Mouse (Mus musculus): Measurements from ENCODE around the gene Lipa. TPM values are rescaled to one million over a fixed set of nuclear protein-coding genes. Genes with fewer than 3 reads are reported as not detected.

Lipa gene
- total RNA-seq, 2 experiments from 2014 or later = 118 to 120 TPM

DNA sequence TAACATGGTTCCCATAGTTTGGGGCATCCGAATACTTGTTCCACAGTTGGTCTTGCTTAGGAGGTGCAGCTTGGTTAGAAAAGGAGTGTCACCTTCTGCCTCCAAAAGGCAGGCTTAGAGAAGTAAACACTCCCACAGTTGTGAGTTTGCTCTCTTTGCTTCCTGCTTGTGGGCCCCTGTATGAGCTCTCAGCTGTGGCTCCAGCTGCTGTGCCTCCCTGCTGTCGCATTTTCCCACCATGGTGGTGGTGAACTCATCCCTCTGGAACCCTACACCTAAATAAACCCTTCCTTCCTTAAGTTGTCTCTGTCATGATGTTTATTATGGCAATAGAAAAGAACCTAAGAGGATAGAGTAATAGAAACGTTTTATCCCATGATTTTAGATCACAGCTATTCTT, 58.5 kb downstream of the Lipa start:
- DNase-seq (ENCODE audit: low spot score in 2 of 2) = no peak

DNA sequence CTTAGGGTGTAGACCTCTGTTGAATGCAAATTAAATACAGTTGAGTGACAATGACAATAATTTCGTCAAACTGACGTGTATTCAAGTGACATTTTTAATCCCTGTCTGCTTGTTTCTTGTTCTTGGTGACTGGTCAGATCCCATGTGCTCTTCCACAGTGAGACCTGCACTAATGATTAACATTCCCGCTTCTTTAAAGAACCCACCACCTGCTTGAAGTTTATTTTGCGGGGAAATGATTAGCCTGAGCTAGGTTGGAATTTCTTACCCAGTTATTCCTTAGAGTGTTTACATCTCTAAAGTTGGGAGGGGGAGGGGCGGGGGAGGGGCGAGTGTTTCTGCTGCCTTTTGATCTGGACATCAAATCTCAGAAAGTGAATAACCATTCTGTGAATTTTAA, 59.1 kb downstream of the Lipa start:
- no peak for DNase-seq (ENCODE audit: low spot score in 2 of 2)

DNA sequence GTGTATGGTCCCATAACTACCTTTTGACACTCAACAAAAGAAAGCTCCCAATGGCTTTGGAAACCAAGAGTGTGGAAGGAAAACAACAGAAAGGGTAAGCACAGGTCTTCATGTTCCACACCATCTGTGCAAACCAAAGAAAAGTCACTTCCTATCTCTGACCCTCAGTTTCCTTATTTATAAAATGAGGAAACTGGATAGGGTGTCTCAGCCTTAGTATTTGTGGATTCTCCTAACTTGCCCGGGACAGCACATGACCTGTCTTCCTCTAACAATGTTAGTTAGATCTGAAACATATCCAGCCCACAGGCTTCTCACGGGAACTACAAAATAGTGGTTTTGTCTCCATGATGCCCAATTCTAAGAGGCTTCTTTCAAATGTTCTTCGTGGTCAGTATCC, 62.8 kb downstream of the Lipa start:
- no peak for DNase-seq (ENCODE audit: low spot score in 2 of 2)

DNA sequence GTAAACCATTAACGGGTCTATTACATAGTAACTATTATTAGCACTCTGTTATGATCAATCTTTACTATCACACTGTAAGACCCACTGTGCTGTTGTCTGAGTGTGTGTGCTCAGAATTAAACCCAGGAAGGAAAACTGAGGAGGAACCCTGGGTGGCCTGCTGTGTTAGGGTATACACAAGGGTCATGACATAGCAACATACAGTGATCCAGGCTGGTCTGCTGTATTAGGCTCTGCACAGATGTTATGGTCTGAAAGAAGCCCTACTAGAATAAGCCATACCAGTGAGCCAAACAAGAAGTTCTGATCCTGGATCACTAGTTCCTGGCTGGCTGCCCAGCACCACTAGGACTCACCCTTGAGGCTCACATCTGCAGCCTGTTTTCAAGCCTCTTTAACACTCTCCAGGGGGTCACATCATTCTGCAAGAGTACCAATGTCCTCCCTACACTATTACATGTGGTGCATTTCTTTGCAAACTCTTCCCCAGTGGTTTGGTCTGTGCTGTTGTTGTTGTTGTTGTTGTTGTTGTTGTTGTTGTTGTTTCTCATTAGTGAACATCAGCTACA, 65.7 kb downstream of the Lipa start:
- no peak for DNase-seq (ENCODE audit: low spot score in 2 of 2)

DNA sequence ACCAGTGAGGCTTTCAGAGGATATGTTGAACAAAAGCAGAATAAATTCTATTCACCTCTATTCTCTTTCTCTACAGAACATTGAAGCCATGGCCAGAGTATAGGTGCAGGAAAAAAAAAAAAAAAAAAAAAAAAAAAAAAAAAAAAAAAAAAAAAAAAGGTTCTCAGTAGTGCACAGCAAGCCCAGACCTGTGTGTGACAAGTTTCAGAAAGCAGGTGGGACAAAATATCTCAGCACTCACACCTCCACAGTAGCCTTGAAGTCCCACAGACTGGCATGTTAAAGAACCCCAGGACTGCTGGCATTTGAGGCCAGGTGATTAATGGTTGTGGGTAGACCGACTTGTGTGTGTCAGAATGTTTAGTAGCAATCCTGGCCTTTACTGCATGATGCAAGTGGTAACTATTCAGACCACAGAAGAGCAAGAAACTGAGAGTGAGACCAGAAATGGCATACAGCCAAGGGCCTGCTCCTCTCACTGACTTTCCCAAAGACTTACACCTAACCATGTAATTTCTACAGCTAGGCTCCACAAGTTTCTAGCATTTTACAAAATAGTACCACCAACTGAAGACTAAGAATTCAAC, 76.4 kb downstream of the Lipa start:
- DNase-seq (ENCODE audit: low spot score in 2 of 2) = no peak

DNA sequence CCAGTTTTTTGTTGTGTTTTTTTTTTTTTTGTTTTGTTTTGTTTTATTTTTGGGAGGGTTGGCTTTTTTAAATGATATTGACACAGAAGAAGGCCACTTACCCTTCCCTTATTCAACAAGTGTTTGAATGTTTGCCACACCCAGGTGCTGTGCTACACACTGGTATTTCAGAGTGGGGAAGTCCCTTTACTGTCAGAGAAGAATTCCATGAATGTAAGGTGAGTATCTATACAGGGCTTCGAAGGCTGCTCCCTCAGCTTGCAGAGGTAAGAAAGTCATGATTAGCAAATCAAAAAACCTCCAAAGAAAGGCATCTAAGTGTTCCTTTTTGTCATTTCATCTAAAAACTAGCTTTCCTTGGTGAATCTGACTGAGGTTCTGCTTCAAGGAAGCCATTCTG, 78.4 kb downstream of the Lipa start:
- DNase-seq (ENCODE audit: low spot score in 2 of 2) = no peak

DNA sequence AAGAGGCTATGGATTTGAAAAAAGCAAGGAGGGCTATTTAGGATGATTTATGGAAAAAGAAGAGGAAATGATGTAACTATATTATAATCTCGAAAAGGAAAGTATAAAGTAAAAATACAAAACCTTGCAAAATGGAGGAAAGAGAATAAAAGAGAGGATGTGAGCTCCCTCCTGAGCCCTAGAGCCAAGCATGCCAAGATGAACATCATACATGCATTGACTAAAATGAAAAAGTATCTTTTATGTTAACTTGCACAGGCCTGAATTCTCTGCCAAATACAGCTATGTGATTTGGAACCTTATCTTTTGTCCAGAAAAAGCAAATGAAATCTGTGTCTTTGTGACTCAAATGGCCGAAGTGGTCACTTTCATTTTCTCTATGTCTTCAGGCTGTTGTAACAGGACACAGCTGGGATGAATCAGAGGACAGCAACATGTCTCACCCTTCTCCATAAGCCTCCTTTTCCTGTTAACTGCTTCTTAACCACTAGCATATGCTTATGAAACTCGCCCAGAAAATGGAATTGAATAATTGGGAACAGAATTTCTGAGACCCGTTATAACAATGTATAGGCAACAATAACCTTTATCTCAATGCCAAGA, 81.8 kb downstream of the Lipa start:
- DNase-seq (ENCODE audit: low spot score in 2 of 2) = no peak

GRCm38 (mm10) chr19:34444785-34445184, 82.5 kb downstream of the Lipa start:
- DNase-seq (ENCODE audit: low spot score in 2 of 2) = no peak

Other genes starting within 250 kb of the Lipa start
- gene Fas, start 236.8 kb downstream of the Lipa start, total RNA-seq (2021) = 1 to 10 TPM; 5.1 to 9.9 TPM
- not detected for gene Ch25h, start 52.3 kb downstream of the Lipa start, total RNA-seq (2021)
- 1 to 10 TPM; 4.2 to 5.5 TPM for gene Ifit2, start 23.2 kb upstream of the Lipa start, total RNA-seq (2021)
- gene Ifit3, start 56.1 kb upstream of the Lipa start, total RNA-seq (2021) = 1 to 10 TPM; 3.9 to 4.2 TPM
- under 1 TPM; 0.56 to 0.68 TPM for gene Ifit1bl1, start 74.5 kb upstream of the Lipa start, total RNA-seq (2021)
- gene Ifit3b, start 80.5 kb upstream of the Lipa start, total RNA-seq (2021) = 1 to 10 TPM; 1.5 to 2.0 TPM
- gene Ifit1bl2, start 113.3 kb upstream of the Lipa start, total RNA-seq (2021) = under 1 TPM in 1 of 2 experiments, not detected in 1; 0.20 TPM
- gene Ifit1, start 113.4 kb upstream of the Lipa start, total RNA-seq (2021) = 1 to 10 TPM; 1.2 to 1.7 TPM
- 10 to 100 TPM in 1 of 2 experiments, 1 to 10 TPM in 1; 5.9 to 10.2 TPM for gene Slc16a12, start 219.8 kb upstream of the Lipa start, total RNA-seq (2021)

All from adrenal gland, postnatal 4 days (tissue).